Mouse (Mus musculus): ENCODE results near the gene Chst3. TPM values are rescaled to one million over a fixed set of nuclear protein-coding genes. Genes with fewer than 3 reads are reported as not detected.
A peak's percentile ranks its signal among the peaks of the same experiment; 100 is the strongest.
"Not testable (repeated sequence)": the region's sequence is repeated elsewhere in the genome, so short reads cannot be mapped to it uniquely, and the experiment has no call there.

Chst3 gene
- total RNA-seq, 2 experiments from 2014 or later, result 1.1 to 1.4 TPM

DNA sequence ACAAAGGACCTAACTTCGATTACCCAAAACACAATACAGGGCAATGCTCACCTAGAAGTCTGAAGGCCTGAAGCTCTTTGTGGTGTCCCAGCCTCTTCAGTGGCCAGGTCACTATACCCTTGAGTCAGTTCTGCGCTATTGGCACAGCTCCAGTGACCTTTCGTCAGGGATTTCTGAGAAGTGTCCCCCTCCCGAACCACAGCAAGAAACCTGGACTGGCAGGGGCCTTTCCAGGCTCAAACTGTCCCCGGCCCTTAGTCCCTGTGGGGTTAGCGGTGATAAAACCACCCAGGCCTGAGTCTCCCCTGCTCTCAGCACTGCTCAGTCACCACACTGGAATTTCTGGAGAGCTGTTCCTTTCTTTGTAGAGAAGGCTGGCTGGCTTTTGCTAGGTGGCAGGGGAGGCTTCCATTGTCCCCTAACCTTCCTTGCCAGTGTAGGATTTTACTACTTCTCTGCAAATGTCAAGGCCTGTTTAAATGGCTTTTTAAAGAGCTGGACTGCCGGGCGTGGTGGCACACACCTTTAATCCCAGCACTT lies 11.8 kb downstream of the Chst3 start:
- DNase-seq, result no peak
- intact Hi-C loops (cut with DNase I; ENCODE audit: low total_unique reads), result no loop called here

DNA sequence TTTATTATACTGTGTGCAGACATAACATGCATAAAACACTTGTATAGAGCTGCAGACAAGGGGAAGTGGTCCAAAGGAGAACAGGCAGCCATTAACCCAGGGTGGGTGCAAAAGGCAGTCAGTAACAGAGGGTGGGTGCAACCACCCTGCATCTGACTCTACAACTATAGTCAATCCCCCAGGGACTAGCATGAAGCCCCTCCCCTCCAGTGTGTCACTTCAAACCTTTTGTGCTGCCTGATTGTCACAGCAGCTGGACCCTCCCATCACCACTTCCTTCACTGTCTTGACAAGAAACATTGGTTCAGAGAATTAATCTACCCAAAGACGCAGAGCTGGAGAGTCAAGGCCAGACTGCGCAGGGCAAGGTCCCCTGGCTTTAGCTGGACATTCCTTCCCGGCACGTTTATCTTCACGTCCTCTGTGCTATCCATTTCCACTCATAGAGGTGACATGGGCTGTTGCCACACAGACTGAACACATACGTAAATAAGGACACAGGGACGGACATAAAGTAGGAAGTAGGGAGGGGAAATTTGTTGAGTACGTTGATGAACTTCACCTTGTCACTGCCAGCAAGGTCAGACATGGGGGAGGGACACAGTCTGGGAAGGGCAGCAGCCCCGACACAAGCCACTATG lies 13.3 kb downstream of the Chst3 start:
- no peak for DNase-seq
- intact Hi-C loops (cut with DNase I; ENCODE audit: low total_unique reads), result no loop called here

DNA sequence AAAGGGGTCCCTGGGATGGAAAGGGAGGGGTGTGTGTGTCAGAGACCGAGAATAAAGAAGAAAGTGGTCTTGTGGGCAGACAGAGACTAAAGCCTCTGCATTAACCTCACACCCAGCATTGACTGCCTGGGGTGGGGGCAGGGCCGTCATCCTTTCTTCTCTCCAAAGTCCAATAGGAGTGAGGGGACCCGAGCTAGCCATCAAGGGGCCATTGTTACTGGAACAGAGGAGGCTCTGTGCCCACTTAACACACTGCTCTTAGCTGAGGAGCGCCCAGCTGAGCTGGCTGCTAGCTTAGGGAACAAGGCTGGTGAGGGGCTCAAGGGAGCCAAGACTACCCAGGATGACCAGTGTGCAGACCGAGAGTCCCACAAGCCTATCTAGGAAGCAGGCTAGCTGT lies 16.3 kb downstream of the Chst3 start:
- DNase-seq, result no peak
- intact Hi-C loops (cut with DNase I; ENCODE audit: low total_unique reads), result no loop called here

DNA sequence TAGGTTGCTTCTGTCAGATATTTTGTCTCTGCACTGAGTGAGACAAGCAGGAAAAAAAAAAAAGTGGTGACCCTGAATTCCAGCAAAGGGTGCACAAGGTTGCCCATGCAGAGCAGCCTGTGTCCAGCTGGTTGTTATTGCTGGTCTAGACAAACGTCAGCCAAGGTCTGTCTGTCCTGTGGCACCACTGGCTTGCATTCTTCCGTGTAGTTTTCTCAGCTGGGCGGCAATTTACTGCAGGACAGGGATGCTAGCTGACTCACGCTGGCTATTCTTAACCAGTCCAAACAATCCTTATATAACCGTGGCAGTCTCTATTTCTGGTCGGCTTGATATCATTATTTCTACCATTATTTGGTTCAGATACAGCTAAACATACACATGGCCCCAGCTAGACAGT lies 18.1 kb downstream of the Chst3 start:
- intact Hi-C loops (cut with DNase I; ENCODE audit: low total_unique reads), result no loop called here
- no peak for DNase-seq

DNA sequence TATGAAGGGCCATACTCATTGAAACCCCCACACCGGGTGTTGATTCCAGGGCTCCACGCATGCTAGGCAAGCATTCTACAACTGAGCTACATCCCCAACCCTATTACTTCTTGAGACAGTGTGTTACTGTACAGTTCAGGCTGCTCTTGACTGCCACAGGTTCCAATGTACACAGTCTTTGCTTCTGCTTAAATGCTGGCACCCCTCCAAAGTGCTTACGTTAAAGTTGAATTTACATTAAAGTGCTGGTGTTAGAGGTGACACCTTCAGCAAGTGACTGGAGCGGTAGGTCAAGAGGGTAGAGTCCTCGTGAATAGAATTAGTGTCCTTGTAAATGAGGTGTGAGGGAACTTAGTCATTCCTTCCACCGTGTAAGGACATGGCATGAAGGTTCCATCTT lies 19.7 kb downstream of the Chst3 start:
- no peak for DNase-seq
- intact Hi-C loops (cut with DNase I; ENCODE audit: low total_unique reads), result no loop called here

DNA sequence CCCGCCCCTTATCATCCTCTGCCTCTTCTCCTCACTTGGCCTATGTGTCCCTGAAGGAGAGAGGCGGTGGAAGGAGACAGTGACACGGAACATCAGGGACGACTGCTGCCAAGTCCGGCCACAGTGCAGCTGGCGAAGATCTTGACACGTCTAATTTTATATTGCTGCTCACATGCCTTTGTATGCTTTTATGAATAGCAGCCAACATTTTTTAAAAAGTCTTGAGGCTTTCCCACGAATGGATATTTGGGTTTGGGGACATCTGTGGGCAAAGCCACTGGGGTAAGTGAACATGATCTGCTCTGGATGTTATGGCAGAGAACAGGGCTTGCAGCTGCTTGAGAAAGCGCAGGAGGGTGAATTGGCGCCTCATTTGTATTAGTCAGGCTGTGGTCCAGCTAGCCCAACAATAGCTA lies 21.6 kb downstream of the Chst3 start:
- no peak for DNase-seq
- intact Hi-C loops (cut with DNase I; ENCODE audit: low total_unique reads), result no loop called here

DNA sequence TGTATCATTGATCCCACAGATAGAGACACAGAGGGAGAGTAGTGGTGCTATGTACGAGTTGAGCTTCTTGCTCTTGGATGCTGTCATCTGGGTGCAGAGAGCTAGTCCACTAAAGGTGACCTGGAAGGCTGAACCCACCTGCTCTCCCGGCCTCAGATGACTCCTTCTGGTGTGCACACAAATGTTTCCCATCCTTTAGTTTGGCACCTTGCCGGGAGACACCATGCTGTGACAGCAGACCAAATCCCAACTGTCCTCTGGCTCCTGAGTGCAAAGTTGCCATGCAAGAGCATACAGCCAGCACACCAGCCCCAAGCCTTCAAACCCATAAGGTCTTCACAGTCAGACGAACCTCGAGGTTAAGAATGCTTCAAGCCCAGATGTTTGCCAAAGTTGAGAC lies 22.1 kb downstream of the Chst3 start:
- DNase-seq, result no peak
- intact Hi-C loops (cut with DNase I; ENCODE audit: low total_unique reads), result no loop called here

DNA sequence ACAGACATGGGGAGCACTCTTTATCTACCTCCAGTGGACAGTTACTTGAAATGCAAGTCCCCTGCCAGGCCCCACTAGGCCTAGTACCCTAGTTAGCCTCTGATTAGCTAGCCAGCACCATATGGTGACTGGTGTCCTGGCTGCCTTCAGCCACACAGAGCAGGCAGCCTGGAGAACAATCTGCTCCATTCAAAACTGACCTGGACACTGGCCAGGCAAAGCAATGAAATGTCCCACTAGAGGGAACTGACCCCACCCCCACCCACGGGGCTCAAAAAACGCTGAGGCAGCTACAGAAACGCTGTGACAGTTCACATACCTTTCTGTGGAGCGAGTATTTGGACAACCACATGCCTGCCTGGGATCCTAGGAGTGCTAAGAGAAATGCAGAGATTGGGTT lies 24.0 kb downstream of the Chst3 start:
- DNase-seq, result peak; percentile 64
- intact Hi-C loops (cut with DNase I; ENCODE audit: low total_unique reads), result no loop called here

DNA sequence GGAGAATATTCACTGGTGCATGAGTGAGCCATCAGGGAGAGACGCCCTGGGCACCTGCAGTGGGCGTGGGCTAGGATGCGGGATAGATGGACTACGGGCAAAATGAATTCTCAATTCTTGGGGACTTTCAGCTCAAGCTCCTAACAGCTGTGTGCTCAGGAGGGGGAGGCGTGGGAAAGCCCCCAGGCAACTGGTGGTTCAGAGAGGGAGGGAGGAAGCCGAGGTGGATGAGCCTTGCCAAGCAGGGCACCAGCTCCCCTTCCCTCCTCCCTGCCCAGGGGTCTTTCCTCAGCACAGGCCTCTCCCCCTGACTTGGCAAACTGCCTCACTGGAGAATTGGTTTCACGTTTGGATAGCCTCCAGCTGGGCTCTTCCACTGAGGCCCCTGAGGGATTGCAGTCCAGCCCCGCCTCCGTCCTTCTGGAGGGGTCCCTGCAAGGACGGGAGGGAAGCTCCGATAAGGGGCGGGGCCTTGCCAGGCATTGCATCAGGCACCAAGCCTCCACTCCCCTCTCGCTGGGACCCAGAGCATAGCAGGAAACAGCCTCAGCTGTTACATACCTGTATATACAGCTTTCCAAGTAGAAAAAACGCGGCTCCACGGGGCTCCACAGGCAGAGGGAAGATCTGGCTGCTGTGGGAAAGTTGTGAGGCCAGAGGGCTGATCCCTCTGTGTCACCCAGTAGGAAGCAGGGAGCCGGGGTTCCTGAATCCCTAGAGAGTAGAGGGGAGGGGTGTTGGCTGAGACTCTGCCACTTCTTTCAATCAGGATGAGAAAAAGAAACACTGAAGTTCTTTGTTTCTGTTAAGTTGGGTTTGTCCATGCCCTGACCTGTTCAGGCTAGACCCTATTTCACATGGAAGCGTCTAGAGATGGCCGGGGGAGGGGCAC lies 25.3 kb downstream of the Chst3 start:
- intact Hi-C loops (cut with DNase I; ENCODE audit: low total_unique reads), result loop anchor here (5.0 kb wide), 1 partner anchor 41 kb away; no protein-coding TSS in a partner anchor
- peak; percentile 57 for DNase-seq

DNA sequence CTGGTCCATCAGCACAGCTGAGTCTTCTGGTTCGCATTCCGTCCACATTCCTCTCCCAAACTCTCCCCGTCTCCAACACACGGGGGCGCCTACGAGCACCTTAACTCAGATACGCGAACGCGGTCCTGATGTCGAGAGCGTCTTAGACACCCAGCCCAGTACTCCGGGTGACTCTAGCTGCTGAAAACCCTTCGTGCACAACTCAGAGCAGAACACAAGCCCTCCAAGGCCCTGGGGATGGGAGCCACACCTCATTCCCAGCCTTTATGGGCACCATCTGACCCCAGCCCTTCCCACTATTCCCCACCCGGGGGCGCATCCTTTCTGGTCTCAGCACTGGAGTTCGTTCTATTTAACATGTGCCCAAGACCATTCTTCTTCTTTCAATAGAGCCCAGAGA lies 27.3 kb downstream of the Chst3 start:
- intact Hi-C loops (cut with DNase I; ENCODE audit: low total_unique reads), result loop anchor here (2.0 to 5.0 kb wide), 2 partner anchors 39 to 45 kb away; no protein-coding TSS in a partner anchor
- DNase-seq, result peak; percentile 76

DNA sequence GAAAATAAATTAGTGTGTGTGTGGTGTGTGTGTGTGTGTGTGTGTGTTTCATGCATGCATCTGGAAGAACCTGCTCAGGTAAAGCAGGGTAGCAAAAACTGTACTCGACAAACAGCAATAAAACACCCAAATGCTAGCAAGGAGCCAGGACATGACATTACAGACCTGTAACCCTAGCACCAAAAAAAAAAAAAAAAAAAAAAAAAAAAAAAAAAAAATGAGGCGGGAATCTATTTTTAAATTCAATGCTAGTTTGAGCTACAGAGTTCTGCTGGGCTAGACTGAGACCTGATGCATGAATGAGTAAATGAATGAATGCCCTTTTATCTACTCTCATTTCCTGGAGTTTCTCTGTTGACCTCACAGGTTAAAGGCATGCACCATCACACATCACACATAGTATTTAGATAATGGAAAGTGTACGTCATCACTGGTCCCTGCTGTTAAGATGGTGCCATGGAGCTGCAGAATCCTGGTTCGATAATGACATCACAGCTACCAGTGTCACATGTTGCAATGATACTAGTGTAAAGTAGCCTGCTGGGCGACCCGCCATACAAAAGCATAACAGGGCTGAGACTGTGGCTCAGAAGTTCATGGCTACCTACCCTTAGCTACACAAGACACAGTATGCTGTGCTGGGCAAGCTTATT lies 29.4 kb downstream of the Chst3 start:
- DNase-seq, result no peak
- intact Hi-C loops (cut with DNase I; ENCODE audit: low total_unique reads), result loop anchor here (2.0 to 5.0 kb wide), 2 partner anchors 37 to 47 kb away; no protein-coding TSS in a partner anchor

DNA sequence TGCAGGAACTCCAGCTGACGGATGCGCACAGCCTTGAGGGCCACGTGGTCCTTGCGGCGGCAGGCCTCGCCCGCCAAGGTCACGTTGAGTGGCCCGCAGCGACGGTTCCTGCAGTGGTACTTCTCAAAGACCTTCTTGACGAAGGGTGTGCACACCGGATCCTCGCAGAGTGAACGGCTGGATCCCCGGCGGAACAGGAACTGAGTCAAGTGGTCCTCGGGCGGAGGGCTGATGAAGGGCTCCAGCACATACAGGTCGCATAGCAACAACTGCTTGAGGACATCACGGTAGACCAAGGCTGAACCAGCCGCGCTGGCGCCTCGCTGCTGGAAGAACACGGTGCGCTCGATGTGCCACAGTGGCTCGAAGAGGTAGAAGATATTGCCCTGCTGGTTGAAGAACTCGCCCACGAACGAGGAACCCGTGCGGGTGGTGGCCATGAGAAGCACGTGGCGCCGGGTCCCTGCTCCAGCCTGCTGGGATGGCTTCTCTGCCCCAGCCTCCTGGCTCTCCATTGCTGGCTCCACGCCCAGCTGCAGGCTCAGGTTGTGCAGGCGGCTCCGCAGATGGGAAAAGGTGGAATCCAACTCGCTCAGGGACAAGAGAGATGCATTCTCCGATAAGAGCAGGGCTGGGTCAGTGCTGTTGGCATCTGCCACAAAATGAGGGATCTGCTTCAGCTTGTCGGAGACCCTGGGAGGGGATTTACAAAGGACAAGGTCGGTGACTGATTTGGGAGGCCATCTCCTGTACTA lies 32.7 kb downstream of the Chst3 start:
- DNase-seq, result no peak
- intact Hi-C loops (cut with DNase I; ENCODE audit: low total_unique reads), result no loop called here

DNA sequence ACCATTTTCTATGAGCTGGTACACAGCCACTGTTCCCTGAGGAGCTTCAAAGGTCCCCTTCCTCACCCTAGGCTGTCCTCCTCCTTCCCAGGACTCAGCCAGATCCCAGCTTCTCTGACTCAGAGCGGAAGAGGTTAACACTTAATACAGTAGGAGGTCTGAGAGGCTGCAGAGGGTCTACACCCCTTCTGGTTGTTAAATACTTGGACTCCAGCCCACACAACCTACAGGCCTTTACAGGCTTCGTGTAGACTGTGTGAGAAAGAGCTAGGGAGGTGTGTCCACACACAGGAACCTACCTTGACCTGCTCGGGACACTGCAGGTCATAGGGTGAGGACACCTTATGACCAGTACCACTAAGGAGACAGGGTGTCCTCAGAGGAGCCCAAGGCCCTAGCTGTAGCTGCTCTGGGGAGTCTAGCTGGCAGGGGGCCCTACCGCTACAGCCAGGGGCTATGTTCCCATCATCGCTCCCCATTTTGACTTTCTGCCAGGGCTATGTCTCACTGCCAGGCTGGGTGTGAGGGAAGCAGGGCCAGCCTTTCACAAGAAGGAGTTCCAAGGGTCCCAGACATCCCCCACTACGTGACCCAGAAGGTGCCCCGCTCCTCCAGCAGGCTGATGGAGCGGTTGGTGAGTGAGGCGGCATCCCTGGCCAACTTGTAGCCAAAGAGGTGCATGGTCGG lies 33.9 kb downstream of the Chst3 start:
- no peak for DNase-seq
- intact Hi-C loops (cut with DNase I; ENCODE audit: low total_unique reads), result no loop called here

DNA sequence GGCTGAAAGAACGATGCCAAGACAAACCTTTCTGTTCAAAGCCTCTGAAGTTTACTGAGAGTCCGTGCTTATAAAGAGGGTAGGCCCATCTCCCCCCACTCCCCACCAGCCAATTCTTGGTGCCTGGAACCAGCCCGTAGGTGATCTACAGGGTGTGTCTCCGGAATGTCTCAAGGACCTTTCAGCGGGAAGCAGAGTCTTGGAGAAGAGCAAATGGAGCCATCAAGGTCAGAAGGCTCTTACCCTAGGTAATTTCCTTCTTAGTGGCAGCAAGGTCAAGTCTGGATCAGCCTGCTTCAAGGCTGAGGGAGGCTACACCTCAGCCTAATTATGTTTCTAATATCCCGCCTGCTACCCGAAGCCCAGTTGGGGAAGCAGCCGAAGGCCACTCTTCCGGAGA lies 43.8 kb downstream of the Chst3 start:
- intact Hi-C loops (cut with DNase I; ENCODE audit: low total_unique reads); DNase-seq: not testable (repeated sequence)

DNA sequence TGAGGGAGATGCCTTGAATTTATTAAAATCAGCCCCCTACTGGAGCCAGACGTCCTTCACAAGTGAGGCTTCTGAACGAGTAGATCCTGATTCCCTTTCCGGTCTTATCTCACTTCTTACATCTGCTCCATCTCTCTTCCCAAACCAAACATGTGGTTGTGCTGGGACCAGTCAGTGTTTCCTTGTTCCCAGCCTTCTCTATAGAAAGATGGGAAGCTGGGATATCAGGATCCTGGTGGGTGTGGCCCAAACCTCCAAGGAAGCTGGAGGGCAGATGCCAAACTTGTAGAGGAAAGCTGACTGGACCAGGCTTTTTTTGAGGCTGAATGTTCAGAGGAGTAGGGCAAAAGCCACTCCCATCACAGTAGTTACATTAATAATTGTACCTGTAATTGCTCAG lies 44.6 kb downstream of the Chst3 start:
- intact Hi-C loops (cut with DNase I; ENCODE audit: low total_unique reads), result no loop called here
- DNase-seq, result no peak

DNA sequence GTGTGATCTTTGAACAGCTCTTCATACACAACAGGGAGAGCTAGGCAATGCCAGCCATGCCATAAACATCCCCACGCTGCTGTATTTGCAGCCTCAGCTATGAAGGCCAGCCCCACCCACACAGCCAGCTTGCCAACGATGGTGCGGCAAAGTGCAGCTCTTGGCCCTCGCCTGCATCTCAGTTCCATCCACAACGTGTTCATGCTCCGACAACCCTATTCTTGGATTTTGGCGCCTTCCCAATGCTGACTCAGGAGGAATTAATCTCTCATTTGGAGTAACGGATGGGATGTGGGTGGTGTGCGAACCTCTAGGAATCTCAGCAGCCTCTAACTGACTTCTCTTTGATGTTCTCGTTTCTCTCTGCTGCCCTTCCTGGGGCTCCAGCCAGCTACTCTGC lies 46.0 kb downstream of the Chst3 start:
- intact Hi-C loops (cut with DNase I; ENCODE audit: low total_unique reads), result no loop called here
- peak; percentile 50 for DNase-seq

DNA sequence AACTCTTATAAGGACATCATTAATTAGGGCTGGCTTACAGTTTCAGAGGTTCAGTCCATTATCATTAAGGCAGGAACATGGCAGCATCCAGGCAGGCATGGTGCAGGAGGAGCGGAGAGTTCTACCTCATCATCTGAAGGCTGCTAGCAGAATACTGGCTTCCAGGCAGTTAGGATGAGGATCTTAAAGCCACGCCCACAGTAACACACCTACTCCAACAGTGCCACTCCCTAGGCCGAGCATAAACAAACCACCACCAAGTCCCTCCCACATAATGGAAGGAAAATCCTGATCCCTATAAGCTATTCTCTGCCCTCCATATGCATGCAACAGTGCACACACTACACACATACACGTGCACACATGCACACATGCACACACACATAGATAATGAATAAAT lies 46.8 kb downstream of the Chst3 start:
- intact Hi-C loops (cut with DNase I; ENCODE audit: low total_unique reads), result no loop called here
- no peak for DNase-seq

DNA sequence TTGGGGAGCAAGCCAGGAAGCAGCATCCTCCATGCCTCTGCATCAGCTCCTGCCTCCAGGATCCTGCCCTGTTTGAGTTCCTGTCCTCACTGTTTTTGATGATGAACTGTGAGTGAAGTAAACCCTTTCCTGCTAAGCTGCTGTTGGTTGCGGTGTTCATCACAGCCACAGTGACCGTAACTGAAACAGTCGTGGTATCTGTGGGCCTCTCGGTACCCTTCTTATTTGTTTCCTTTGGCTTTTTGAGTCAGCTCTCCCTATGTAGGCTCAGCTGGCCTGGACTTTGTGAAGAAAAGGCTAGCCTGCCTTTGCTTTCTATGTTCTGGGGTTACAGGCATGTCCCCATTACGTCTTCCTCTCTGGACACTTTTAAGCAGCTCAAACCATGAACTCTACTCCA lies 47.7 kb downstream of the Chst3 start:
- intact Hi-C loops (cut with DNase I; ENCODE audit: low total_unique reads), result no loop called here
- DNase-seq, result no peak
